Mouse (Mus musculus) mouse trophoblast stem cell (cell line): ENCODE data around the gene Cbfb.

ENCODE experiments used
- in situ Hi-C, 2 experiments: fragments of 300-500 bp; cut with MseI, MboI; formaldehyde crosslinking; loops; 2 replicates in 1 of 2; 3 replicates in 1 of 2; pipeline ENCODE4 v1.15.1; 2025

Gene Cbfb

DNA sequence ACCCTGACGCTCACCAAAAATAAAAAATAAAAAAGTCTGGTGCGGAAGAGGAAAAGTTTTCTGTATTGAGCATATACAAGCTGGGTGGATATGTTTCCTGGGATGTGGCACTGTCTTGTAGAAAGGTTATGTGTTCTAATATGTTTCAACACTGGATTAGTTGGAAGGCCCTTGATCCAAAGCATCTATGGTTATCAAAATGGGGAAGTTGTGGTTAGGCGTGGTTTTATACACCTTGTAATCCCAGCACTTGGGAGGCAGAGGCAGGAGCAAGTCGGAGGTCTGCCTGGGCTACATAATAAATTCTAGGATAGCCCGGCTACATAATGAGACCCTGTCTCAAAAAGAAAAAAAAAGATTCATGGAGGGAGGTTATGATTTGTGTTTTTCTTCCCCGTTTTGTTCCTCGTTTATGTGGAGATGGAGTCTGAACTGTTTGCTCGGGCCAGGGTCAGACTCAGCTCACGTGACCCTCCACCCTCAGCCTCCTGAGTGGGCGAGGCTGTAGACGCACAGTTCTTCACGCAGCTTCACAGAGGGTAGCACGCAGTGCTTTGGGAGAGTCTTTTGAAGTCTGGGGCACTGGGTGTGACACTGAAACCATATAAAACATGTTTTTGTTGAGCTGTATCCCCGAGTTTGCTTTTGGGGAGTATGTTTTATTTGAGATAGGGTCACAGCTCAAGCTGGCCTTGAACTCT, 67.1 kb downstream of the Cbfb start:
- in situ Hi-C loops, result no loop called here

DNA sequence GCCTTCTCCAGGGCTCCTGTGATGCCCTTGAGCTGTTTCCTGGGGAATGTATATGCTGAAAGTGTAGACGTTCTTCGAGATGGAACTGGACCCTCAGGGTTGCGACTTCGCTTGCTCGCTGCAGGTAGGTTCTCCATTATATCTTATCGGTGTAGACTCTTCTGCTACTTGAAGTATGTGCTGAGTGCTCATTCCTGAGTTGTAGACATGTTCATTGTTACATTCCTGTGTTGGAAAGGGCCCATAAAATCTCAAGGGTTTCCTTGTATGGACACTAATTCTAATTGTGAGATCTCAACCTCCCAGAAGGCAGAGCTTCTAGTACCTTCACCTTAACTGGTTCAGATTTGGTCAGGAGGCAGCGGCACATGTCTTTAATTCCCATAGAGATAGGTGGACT, 70.5 kb downstream of the Cbfb start:
- in situ Hi-C loops, result no loop called here

DNA sequence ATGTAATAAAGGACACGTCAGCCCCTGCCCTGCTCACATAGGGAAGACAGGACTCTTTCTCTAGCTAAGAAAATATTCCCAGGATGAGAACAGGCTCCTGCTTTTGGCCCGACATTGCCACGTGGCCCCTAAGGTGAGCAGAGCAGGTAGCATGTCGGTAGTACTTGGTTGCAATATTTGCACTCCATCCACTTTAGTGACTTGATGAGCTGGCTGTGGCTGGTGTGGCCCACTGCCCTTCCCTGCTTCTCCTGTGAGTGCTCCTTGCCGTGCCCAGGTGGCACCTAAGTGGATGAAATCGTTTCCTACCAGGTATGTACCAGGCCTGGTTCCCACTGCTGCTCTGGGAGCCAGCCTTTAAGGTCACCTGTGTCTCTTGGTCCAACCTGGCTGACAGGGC, 81.5 kb downstream of the Cbfb start:
- in situ Hi-C loops, result no loop called here

- in situ Hi-C loops, result no loop called here
Measured at GRCm38 (mm10) chr8:105252680-105253537, 82.4 kb downstream of the Cbfb start.

DNA sequence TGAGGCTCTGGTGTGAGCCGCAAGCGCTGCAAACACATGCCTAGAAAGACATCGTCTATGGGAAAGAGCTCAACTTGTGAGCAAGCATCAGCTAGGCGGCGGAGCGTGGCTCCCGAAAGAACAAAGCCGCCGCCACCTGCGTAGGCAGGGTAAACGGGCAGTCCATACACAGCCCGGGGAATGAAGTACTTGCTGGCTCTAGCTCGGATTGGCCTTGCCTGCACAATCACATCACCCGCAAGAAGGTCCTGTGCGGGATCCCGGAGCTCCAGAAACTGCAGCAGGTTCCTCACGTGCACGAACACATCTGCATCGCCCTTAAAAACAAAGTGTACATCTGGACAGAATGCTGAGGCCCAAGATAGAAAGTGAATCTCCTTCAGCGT, 83.3 kb downstream of the Cbfb start:
- in situ Hi-C loops, result no loop called here

- in situ Hi-C loops, result no loop called here
Measured at GRCm38 (mm10) chr8:105254152-105254965, 83.9 kb downstream of the Cbfb start.

DNA sequence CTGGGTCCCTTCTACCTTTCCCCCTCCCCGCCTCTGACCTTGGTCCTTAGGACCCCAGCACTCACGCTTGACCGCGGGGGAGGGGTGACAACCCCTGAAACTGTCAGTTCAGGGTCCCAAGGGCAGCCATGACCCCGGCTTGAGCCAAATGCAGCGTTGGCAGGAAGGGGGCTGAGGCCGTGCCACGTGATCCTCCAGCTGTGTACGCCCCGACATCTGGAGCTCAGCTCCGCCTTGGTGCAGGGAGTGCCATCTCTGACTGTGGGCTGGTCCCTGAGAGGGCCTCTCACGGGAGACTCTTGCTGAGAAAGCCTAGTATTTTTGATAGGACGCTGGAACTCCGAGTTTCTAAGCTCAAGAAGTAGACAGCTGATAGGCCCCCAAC, 84.5 kb downstream of the Cbfb start, which contains the start of gene B3gnt9:
TSS of gene B3gnt9 (minus strand) at position 188 of the 385 bp plus-strand sequence.
- in situ Hi-C loops, result no loop called here

GRCm38 (mm10) chr8:105257318-105258114, 87.0 kb downstream of the Cbfb start:
- in situ Hi-C loops, result no loop called here

- in situ Hi-C loops, result no loop called here
Measured at GRCm38 (mm10) chr8:105258911-105259720, 88.6 kb downstream of the Cbfb start.

DNA sequence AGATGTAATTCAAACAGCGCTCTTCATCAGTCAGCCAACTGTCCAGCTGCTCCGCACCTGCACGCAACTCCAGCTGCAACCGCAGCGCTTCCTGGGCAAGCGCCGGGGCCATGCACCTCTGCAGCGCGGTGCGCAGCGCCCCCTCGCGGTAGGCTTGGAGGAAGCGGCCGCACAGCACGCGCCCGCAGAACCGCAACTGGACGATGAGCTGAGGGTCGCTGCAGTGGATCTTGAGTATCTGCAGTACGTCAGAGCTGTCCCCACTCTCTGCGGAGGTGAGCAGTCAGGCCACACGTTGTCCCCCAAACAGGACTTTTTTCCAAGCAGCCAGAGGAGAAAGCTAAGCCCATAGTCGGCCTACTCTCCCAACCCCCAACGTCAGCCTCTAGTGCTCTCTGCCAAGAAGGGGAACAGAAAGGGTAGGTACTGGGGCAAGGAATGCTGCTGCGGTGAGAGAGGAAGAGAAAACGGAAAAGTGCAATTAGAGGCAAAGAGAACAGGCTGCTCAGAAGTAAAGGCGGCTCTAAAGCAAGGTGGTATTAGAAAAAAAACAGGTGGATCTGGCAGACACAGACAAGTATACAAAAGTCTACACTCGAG, 89.3 kb downstream of the Cbfb start:
- in situ Hi-C loops, result no loop called here

DNA sequence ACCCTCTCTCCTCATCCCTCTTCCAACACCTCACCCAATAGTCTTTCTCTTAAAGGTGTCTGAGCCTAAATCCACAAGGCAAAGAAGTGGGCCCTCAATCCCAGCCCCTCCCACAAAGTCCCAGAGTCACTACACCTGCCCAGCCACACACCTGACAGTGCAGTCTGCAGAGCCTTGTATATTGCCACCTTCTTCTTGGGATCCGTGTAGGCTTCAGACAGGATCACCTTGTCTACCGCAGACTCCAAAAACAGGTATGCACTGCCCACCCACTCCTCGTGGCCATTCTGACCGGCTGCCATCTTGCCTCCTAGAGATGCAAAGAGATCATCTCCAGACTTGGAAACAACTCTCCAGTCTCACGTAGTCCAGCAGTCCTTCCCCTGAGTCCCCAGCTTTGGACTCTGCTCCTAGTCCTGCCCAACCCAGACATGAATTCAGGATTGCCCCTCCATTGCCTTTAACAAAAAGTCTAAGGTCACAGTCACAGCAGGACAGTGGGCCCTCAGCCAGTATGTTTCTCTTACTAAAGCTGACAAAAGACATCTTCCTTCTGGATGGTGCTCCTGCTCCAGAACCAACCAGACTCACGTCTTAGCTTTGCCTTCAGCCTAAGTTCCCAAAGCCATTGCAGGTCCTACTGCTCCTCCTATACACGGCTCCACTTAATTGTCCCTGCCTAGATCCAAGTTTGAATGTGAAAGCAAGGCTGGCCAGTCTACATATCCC, 90.1 kb downstream of the Cbfb start:
- in situ Hi-C loops, result no loop called here

DNA sequence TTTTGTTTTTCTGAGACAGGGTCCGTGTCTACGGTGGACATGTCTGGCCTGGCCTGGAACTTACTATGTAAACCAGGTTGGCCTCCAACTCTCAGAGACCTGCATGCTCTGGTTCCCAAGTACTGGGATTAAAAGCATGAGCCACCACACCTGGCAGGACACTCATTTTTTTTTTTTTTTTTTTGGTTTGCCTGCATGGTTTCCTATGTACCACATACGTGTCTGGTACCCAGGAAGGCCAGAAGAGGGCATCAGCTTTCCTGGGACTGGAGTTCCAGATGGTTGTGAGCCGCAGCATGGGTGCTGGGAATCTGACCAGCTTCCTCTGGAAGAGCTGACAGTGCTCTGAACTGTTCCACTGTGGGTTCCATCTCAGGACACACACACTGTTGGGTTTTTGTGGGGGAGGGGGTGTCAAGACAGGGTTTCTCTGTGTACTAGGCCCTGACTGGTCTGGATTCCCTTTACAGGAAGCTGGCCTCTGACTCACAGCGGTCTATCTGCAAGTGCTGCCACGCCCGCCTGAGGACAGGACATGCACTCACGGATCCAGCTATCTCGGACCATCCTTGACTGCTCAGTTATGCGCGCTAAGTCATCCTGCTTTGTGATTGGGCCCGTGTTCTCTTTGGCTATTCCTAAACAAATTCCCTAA, 91.0 kb downstream of the Cbfb start:
- in situ Hi-C loops, result no loop called here

DNA sequence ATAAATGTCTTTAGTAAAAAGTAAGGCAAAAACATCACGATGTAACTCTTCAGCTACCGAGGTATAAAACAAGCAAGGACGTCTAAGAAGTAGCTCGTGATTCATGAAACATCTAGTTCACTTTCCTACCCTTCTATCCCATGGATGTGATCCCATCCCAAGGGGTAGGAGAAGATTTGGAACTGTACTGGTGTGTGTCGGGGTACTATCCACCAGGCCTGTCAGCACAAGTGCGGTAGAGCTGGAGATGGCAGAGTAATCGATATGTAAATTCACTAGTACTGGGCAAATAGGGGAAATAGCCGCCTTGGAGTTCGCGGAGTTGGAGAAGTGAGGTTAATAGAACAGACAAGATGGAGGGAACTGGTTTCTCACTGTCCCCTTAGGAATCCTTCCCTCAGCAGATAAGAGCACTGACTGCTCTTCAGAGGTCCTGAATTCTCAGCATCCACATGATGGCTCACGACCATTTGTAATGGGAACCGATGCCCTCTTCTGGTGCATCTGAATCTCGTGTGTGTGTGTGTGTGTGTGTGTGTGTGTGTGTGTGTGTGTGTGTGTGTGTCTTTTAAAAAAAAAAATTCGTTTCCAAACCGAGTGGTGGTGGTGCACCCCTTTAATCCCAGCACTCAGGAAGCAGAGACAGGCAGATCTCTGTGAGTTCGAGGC, 92.9 kb downstream of the Cbfb start:
- in situ Hi-C loops, result no loop called here

GRCm38 (mm10) chr8:105264024-105264982, 93.8 kb downstream of the Cbfb start, which contains the start of the genes Tradd and Fbxl8:
Gene Tradd, minus strand, starts transcription at chr8:105264609.
Gene Fbxl8, plus strand, starts transcription at chr8:105264648.
- in situ Hi-C loops, result no loop called here

DNA sequence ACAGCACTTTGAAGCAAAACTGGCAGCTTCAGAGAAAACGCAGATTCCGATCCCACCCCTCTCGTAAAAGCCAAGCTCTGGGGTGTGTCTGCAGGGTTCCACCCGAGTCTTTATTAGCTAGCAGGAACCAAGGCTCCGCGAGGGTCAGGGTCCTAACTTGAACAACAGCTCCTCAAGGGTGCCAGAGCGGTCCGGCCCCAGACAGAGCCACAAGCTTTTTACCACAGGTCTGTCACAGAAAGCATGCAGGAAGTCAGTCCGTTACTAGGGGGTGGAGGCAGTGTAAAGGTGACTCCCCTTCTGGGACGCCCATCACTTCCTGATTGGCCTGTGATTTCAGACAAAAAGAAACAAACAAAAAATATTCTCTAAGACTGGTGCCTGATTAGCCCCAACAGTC, 94.7 kb downstream of the Cbfb start:
- in situ Hi-C loops, result no loop called here

DNA sequence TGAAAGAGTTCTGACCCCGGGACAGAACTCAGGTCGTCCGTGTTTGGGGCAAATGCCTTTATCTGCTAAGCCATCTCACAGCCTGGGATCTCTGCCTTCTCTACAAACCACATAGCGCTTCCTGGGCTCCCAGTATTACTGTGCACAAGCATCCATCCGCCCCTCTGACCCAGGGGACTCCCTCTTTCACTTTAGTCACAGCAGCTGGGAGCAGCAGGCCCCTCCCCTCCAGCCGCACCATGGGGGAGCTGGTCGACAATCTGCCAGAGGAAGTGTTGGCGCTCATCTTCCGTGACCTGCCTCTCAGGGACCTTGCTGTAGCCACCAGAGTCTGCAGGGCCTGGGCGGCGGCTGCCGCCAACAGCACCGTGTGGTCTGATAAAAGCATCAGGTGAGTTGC, 96.3 kb downstream of the Cbfb start:
- in situ Hi-C loops, result no loop called here
